Mouse (Mus musculus) left cerebral cortex, adult 18-20 months (tissue): ENCODE data around the gene Tcf7l2. TPM values are rescaled to one million over a fixed set of nuclear protein-coding genes. Genes with fewer than 3 reads are reported as not detected.

Experiments
- DNase-seq, 2 experiments: peaks; one replicate each; pipeline ENCODE4 v3.0.0; 2021 to 2022; ENCODE audit warnings: low spot score in 2 of 2, mixed read lengths in 1 of 2
- long read RNA-seq, 2 experiments: library from polyadenylated mRNA; stranded (forward); transcript quantifications; one replicate each; pipeline ENCODE4 v2.0.0; 2021
- total RNA-seq, 2 experiments: library from RNA; stranded (reverse); gene quantifications; 2 replicates each; pipeline ENCODE4 v1.2.3; 2021

The Tcf7l2 gene
- total RNA-seq = 1 to 10 TPM; 7.4 to 8.9 TPM
- long read RNA-seq, experiment 1, partial matches to known transcripts = 1 of 6 reads
- long read RNA-seq, experiment 1, other reads (novel, unspliced or antisense) = 5 of 6 reads
- long read RNA-seq, experiment 2, partial matches to known transcripts = 4 of 5 reads
- long read RNA-seq, experiment 2, other reads (novel, unspliced or antisense) = 0 of 5 reads

- peak; percentile 30 to 43 for DNase-seq
Observed at GRCm38 (mm10) chr19:55741439-55741928, at the start of gene Tcf7l2. Tcf7l2 (plus strand) TSS chr19:55741820.

GRCm38 (mm10) chr19:55694651-55695050 is 47.0 kb upstream of the Tcf7l2 start:
- no peak for DNase-seq

- no peak for DNase-seq
Observed at GRCm38 (mm10) chr19:55695418-55695817, 46.2 kb upstream of the Tcf7l2 start.

GRCm38 (mm10) chr19:55698892-55699291 is 42.7 kb upstream of the Tcf7l2 start:
- DNase-seq = no peak

- DNase-seq = no peak
Observed at GRCm38 (mm10) chr19:55700214-55700568, 41.4 kb upstream of the Tcf7l2 start.

GRCm38 (mm10) chr19:55700569-55701282 is 40.9 kb upstream of the Tcf7l2 start:
- no peak for DNase-seq

GRCm38 (mm10) chr19:55701283-55701633 is 40.4 kb upstream of the Tcf7l2 start:
- DNase-seq = no peak

GRCm38 (mm10) chr19:55702081-55702480 is 39.5 kb upstream of the Tcf7l2 start:
- no peak for DNase-seq

- DNase-seq = no peak
Observed at GRCm38 (mm10) chr19:55702716-55703115, 38.9 kb upstream of the Tcf7l2 start.

- DNase-seq = no peak
Observed at GRCm38 (mm10) chr19:55704071-55704470, 37.5 kb upstream of the Tcf7l2 start.

- DNase-seq = no peak
Observed at GRCm38 (mm10) chr19:55706300-55706699, 35.3 kb upstream of the Tcf7l2 start.

- DNase-seq = no peak
Observed at GRCm38 (mm10) chr19:55706806-55707205, 34.8 kb upstream of the Tcf7l2 start.

- no peak for DNase-seq
Observed at GRCm38 (mm10) chr19:55708031-55708554, 33.5 kb upstream of the Tcf7l2 start.

GRCm38 (mm10) chr19:55710841-55711240 is 30.8 kb upstream of the Tcf7l2 start:
- no peak for DNase-seq

GRCm38 (mm10) chr19:55711701-55712100 is 29.9 kb upstream of the Tcf7l2 start:
- no peak for DNase-seq

GRCm38 (mm10) chr19:55712678-55713077 is 28.9 kb upstream of the Tcf7l2 start:
- no peak for DNase-seq

GRCm38 (mm10) chr19:55714015-55714414 is 27.6 kb upstream of the Tcf7l2 start:
- no peak for DNase-seq

- DNase-seq = no peak
Observed at GRCm38 (mm10) chr19:55714665-55715064, 27.0 kb upstream of the Tcf7l2 start.

- DNase-seq = no peak
Observed at GRCm38 (mm10) chr19:55719083-55719482, 22.5 kb upstream of the Tcf7l2 start.

- DNase-seq = no peak
Observed at GRCm38 (mm10) chr19:55719524-55720408, 21.9 kb upstream of the Tcf7l2 start.

- DNase-seq = no peak
Observed at GRCm38 (mm10) chr19:55720409-55721092, 21.1 kb upstream of the Tcf7l2 start.
